Mouse (Mus musculus) CH12F3 (cell line): Measurements from ENCODE around the gene Xndc1.
"Not testable (repeated sequence)": the region's sequence is repeated elsewhere in the genome, so short reads cannot be mapped to it uniquely, and the experiment has no call there.

Experiments used
- in situ Hi-C: fragments of 300-500 bp; cut with MboI; formaldehyde crosslinking; loops from 2 replicates; pipeline ENCODE4 v1.14.3; 2020; ENCODE audit warnings: low sequenced_read_pairs

The Xndc1 gene

DNA sequence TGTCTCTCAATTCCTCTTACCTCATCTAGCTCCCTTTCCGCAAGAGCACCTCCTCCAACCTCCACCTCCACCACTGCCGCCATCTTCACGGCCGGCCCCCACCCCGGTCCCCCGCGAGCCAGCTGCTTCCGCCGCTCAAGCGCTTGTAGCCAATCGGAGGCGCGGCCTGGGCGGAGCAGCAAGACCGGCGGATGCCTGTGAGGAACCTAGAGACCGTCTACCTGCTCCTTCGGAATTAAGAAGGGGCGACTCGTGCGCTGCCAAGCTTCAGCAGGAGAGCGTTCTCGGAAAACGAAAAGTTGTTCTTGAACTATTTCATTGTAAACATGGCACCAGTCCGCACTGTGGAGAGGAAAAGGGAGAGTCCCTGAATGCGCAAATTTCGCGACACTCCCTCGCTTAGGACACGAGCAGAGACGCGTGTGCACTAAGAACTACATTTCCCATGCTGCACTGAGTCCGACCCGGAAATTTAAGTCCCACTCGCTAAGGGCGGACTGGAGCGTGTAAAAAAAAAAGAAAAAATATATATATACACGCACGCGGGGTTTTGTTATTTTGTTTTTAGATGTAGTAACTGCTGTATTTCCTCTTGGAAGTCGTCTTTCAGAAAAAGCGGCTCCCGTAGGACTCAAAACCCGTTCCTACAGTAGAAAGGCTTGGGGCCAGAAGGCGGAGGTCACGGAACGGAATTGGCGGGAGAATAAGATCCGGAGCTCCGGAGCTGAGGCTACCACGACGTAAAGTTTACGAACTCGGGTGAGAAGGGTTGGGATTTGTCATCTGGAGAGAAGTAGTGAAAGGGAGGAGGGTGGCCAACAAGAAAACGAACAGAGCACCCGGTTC, at the start of gene Xndc1, which contains the start of the genes Rnf121 and Xntrpc:
Xndc1 (plus strand) TSS at position 466 of the 846 bp plus-strand sequence.
Rnf121 (minus strand) TSS at position 424 of the 846 bp plus-strand sequence.
Xntrpc (plus strand) TSS at position 668 of the 846 bp plus-strand sequence.
- in situ Hi-C loops: no loop called here

DNA sequence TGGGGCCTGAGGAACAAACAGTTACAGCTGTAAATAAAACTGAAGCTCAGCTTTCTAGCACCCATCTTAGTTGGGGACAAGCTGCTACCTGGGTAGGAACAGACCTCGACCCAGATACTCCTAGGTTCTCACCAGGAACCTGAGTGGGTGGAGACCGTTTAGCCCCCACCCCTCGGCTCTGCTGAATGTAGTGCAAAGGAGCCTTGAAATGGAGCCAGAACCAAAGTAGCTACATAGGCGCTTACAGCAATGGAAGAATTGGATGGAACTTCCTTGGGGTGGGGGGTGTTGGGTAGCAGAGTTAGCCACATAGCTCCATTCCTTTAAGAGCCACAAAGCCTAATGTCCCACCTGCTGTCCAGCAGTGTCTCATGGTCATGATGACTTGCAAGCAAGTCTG, 48.4 kb upstream of the Xndc1 start:
- in situ Hi-C loops: no loop called here

DNA sequence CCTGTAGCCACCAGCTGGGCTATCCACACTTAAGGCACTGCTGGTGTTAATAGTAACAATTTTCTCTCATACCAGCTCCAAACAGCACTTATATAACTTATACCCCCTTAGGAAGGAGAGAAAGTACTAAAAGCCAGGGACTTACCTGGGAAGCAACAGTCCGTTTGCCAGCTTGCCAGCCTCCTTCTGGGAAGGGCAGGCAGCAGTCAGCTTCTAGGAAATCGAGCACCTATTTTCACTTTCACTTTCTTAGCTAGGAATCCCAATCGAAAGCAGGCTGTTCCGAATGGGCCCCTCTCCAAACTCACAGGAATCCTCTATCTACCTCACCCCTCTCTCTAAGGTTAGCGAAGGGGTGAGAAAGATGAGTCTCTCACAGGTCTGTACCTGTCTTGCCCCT, 47.9 kb upstream of the Xndc1 start:
- in situ Hi-C loops: no loop called here

DNA sequence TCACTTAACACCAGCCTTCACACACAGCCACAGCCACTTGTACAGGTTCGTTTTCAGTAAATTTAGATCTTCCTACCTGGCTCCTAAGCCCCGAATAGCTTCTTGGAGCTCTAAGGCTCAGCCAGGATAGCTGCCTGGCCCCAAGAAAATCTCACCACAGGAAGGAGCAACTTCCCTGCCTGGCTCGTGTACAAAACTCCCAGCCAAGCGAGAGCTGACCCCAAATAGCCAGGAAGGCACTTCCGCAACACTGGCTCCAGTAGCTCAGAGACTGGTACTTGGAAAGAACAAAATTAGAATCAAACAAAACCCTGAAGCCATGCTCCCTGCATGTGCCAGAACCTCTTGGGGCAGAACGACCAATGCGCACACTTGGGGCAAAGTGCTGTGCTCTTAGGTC, 47.3 kb upstream of the Xndc1 start:
- in situ Hi-C loops: no loop called here

DNA sequence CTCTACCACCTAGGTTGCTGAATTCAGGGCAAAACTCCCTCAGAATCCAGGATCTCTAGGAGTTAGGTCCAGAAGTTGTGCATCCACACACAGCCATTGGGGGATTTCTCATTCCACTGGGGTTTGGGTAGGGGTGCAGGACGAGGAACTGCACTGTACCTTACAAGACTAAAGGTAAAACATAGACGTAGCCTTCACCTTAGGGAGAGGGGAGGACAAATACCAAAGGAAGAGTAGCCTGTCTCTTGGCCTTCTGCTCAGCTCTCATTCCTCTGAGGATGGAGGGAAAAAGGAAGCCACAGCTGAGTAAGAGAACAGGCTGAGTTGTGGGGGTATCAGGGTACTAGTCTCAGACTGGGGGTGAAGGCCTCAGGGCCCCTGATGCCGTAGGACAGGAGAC, 46.7 kb upstream of the Xndc1 start, which contains the start of gene Il18bp:
Il18bp (minus strand) TSS at position 101 of the 400 bp plus-strand sequence.
- in situ Hi-C loops: no loop called here

DNA sequence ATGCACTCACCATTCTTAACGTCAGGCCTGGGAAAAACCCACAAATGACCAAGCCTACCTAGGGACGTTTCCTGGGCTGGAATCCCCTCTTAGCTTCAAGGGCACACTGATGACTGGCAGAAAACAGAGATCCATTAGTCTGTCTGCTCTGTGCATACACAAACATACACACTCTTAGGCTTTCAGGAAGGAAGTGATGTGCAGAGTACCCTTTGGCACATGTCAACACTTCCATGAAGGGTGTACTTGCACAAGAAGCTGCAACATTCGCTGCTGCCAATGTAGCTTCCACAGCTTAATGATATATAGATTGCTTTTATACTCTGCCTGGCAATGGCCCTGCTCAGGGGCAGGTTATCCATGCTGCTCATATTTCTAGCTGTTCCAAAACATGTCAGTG, 45.9 kb upstream of the Xndc1 start:
- in situ Hi-C loops: no loop called here

DNA sequence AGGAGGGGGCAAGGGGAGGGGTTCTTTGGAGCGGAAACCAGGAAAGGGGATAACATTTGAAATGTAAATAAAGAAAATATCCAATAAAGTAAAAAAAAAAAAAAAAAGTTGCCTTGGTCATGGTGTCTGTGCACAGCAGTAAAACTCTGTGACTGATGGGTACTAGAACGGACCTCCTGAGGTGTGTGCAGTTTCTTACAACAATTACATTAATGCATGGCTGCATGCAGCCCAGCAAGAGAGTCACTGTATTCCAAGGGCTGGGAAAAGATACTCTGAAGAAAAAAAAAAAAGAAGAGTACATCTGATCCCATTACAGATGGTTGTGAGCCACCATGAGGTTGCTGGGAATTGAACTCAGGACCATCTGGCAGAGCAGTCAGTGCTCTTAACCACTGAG, 44.4 kb upstream of the Xndc1 start:
- in situ Hi-C loops: not testable (repeated sequence)

DNA sequence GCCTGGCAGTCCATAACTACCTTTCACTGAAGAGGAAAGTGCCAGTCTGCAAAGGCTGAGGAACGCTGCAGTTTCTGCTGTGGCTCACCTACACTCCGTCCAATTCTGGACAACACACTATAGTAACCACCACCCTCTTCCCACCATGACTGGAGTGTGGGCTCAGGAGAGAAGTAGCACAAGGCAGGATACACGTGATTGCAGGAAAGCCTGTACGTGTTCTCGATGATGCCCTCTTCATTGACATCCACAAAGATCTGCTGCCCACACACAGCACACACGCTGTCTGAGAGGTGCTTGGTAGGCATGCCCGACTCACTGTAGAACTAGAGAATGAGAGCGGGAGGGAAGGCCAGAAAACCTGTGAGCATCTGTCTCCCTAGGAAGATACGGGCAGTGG, 41.5 kb upstream of the Xndc1 start:
- in situ Hi-C loops: no loop called here

DNA sequence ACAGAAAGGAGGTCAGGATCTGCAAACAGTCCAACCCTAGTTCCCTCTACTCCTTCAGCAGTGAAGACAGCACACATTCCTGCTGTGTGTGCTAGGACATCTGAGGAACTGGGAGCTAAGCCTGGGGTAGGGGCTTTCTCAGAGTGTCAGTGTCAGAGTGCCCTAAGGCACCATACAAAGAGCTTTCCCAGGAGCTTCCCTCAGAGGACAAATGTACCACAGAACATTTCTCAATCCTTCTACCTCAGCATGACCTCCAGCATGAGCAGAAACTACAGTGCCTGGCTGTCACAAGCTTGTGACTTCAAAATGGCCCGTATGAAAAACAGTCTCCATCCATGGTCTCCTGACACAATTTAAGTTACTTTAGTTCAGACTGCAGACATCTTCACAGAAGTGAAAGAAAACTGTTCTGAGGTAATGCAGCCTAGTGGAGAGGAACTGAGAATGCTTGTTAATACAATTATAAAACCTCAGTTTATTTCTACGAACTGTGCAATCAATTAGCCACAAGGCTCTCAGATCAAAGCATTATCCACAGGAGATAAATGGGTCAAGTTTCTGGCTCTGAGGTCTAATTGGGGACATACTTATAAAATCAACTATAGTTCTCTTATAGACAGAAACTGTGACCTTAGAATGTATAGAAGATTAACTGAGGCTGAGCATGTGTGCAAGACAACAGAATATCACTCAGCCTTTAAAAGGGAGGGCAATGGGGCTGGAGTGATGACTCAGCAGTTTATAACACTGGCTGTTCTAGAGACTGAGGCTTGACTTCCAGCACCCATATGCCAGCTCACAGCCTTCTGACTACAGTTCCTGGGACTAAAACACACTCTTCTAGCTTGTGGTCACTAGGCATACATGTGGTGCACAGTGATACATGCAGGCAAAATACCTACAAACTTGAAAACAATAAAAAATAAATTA, 39.9 kb upstream of the Xndc1 start:
- in situ Hi-C loops: no loop called here

DNA sequence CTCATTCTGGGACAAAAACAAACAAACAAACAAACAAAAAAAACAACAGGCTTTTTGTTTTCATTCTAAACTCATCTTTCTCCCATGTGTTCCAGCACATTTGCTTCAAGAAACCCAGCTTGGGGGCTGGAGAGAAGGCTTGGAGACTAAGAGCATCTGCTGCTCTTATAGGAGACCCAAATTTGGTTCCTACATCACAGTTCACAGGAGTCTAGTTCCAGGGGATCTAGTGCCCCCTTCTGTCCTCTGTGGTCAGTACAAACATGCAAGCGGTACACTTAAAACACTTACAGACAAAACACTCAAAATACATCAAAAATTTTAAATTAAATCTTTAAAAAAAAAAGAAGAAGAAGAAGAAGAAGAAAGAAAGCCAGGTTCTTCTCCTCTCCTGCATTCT, 30.4 kb upstream of the Xndc1 start:
- in situ Hi-C loops: no loop called here

DNA sequence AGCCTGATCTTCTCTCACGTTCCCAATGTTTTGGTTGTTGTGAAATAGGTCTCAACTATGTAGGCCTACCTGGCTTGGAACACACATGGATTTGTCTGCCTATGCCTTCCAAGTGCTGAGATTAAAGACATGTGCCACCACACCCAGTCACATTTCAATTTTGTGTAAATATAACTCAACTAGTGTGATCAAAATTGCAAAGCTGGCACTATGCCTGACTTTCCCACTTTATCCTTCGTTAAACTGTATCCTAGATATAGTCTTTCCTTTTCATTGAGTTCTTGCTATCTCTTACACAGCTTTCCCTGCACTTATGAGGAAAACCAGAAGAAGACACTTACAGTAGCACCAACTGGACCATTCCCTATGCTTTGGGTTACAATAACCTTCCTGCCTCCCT, 29.8 kb upstream of the Xndc1 start:
- in situ Hi-C loops: no loop called here

DNA sequence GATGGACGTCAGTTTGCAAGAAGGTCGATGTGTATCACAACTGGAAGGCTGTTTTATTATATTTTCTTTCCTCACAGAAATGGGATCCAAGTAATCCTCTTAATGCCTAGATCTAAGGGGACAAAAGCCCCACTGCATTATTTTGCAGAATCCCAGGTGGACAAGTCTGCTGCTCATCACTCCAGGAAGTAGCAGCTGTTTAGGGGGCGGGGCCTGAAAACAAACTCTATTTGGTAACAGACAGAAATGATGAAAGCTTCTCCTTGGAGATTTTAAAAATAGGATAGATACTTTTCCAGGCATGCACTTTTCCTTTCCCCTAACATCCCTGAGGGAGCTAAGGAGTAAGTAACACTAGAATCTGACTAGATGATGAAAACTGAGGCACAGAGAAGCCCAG, 28.0 kb upstream of the Xndc1 start:
- in situ Hi-C loops: no loop called here

DNA sequence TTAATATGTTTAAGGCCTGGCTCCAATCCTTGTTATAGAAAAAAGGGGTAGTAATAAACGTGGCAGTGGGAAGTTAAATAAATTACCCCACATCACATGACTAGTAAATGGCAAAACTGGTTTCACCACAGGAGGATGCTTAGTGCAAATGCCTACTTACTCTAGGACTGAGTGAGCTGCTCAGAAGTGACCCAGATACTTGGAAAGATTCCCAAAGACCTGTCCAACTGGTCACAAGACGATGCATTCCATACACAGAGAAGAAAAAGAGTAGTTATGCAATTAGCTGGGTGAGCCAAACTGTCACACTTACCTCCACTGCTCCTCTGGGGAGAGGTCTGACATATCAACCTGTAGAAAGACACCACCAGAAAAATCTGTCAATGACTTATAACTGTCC, 23.0 kb upstream of the Xndc1 start:
- in situ Hi-C loops: no loop called here

DNA sequence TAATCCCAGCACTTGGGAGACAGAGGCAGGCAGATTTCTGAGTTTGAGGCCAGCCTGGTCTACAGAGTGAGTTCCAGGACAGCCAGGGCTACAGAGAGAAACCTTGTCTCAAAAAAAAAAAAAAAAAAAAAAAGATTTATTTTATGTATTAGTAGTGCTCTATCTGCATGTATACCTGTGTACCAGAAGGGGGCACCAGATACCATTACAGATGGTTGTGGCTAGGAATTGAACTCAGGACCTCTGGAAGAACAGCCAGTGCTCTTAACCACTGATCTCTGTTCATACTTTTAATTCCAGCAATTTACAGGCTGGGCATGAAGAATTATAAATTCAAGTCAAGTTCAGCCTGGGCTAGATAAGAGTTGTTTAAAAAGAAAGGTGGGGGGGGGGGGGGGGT, 16.8 kb upstream of the Xndc1 start:
- in situ Hi-C loops: not testable (repeated sequence)

DNA sequence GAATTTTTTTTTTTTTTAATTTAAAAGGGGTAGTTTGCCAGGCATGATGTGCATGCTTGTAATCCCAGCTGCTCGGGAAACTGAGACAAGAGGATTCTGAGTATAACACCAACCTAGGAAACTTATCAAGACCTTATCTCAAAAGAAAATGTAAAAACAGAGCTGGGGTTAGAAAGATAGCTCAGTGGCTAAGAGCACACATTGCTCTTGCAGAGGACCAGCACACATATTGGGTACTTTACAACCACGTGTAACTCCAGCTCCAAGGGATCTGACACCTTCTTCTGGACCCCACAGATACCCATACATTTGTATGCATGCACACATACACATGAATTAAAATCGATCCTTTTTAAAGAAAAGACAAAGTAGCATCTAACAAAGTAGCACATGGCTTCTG, 4.0 kb upstream of the Xndc1 start:
- in situ Hi-C loops: no loop called here

DNA sequence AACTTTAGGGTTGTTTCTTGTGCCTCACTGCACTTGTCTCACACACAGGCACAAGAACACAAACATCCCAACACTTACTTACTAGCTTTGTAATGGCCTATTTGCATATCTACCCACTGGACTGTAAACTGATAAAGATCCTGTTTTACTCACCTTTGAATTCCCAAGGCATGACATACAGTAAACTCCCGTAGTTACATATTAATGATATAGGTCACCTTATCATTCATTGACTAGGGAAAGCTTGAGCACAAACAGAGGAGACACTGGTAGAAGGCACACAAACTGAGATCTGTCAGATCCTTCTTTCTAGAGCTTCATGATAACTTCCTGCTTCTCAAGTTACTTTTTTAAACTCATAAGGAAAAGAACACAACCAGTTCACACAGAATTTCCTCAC, 3.1 kb upstream of the Xndc1 start:
- in situ Hi-C loops: no loop called here

DNA sequence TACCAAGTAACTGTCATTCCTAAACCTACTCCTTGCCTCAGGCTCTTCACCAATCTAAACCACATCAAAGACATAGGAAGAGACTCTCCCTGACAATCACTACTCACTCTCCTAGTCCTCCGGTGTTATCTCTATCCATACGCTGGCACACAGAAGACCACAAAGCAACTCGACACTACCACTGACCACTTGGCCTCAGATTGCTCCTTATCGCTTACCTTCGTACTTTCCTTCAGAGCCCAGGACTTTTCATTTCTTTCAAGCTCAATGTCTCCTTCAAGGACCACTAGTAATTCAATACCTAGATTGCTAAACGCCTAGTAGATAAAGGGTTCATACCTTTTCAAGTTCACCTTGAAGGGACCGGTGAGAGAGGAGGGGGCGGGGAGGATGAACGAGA, 1.4 kb upstream of the Xndc1 start:
- in situ Hi-C loops: no loop called here

DNA sequence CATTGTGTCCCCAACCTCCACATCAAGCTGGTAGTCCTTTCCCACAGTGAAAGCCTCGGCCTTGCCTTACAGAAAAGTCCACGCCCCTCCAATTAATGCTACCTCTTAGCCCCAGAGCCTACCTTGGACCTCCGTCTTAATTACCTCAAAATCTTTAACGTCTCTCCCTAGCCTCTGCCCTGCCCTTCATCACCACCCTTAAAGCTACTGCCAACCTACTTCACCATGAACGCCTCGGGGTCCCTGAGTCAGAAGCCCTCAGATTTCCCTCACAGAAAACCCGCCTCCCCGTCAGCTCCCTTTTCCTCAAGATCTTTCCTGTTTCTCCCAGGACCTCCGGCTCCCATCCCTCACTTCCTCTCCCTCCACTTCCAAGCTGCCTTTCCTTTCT, 661 bp upstream of the Xndc1 start:
- in situ Hi-C loops: no loop called here

DNA sequence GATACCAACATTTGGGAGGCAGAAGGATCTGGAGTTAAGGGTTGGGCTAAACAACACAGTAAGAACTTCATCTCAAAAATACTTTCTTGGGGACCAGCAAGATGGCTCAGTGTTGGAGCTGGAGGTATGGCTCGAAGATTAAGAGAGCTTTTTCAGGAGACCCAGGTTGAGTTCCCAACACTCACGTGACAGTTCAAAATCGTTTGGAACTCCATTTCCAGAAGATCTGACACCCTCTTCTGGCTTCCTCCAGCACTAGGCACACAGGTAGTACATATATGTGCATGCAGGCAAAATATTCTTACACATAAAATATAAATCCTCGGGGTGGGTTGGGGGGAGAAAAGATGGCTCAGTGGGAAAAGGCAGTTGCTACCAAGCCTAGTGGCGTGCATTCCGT, 1.1 kb downstream of the Xndc1 start:
- in situ Hi-C loops: no loop called here

DNA sequence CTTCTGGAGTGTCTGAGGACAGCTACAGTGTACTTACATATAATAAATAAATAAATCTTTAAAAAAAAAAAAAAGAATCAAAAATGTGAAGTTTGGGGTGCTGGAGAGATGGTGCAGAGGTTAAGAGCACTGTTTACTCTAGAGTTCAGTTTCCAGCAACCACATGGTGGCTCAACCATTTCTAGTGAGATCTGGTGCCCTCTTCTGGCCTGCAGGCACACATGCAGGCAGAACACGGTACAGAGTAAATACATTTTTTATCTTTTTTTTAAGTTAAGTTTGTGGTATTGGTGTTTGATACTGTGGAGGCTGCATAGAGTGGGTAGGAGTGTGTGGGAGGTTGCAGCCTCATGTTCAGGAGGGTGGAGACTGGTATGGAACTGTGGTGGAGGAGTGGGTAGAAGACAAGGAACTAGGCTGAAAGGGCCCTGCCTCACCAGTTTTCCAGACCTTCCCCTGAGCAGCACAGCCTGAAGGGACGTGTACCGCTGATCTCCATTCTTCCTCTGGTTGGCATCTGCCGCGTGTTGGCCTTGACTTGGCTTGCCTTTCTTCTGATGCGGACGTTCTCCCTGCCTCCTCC, 11.5 kb downstream of the Xndc1 start:
- in situ Hi-C loops: loop anchor here (25.0 kb wide), 1 partner anchor 415 kb away; the partner anchor contains the start of gene Clpb

DNA sequence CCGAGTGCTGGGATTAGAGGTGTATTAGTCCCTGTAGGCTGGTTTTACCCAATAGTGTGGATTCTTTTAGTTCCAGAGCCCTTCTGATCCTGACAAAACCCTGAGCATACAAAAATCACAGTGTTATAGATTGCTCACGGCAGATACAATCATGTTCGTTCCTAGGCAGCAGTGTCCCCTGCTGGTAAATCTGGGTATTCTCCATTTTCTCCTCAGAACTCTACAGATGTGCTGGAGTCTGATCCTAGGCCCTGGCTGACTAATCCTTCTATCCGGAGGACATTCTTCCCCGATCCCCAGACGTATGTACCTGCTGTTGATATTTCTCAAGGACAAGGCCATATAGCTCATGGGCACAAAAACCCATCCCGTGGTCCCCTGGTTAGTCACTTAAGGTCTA, 13.2 kb downstream of the Xndc1 start:
- in situ Hi-C loops: loop anchor here (25.0 kb wide), 1 partner anchor 416 kb away; the partner anchor contains the start of gene Clpb
